Mouse (Mus musculus): ENCODE data around the gene Erich6.

GRCm38 (mm10) chr3:58653907-58654306 lies 16.9 kb upstream of the Erich6 start:
- TF ChIP-seq MYOD1 (IDR thresholded peaks at IDR 0.05; ENCODE audit: control insufficient read depth in 1 of 3, insufficient read length in 2 of 3, low read depth in 2 of 3) (no peak), USF1 (IDR thresholded peaks at IDR 0.05; ENCODE audit: low read depth) (no peak), E2F4 (IDR thresholded peaks at IDR 0.05; ENCODE audit: insufficient read depth) (no peak), POLR2A (IDR thresholded peaks at IDR 0.05; ENCODE audit: insufficient read length, low read depth) (no peak), MAX (IDR thresholded peaks at IDR 0.05; ENCODE audit: low read depth) (no peak), MYOG (IDR thresholded peaks at IDR 0.05; ENCODE audit: control insufficient read depth in 1 of 3, insufficient read depth in 1 of 3, insufficient read length in 2 of 3, low read depth in 2 of 3) (no peak), TCF12 (IDR thresholded peaks at IDR 0.05; ENCODE audit: insufficient read depth, poor library complexity, severe bottlenecking) (no peak), CEBPB (IDR thresholded peaks at IDR 0.05; ENCODE audit: insufficient read depth, poor library complexity, severe bottlenecking) (no peak), REST (IDR thresholded peaks at IDR 0.05; ENCODE audit: insufficient read depth, insufficient read length) (no peak)
